In the genomic region with DNA sequence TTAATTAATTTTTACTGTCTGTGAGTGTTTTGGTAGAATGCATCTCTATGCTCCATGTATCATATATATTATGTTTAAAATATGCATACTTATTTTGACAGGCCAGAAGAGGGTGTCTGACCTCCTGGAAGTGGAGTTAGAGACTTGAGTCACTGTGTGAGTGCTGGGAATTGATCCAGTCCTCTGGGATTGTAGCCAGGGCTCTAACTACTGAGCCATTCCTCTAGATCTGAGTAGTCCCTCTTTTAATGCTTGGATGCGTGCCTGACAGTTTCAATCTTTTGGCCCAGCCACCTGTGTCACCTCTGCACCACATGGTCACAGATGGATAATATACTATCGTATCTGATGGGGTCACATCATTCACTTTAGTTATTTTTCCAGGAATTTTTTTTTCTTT, we compare ENCODE assay signal across 20 mouse cellular contexts.
"Had no signal": no experiment of that assay in that cellular context is flagged by ENCODE, and none has a peak within 500 bp of the region (broad histone marks: within the 10 kb centered on the region; RNA-seq: fewer than 3 reads in every experiment).

No protein-coding gene starts in this region.

- H3K4me3 ChIP-seq: layer of hippocampus, adult 2 months; limb, embryonic 10.5 days; limb, embryonic 13.5 days; lung, embryonic 15.5 days; midbrain, embryonic 12.5 days; myocyte had no signal

- DNase-seq: kidney, adult 2 months; kidney, postnatal 25 days; layer of hippocampus, adult 9-11 months; liver; liver, postnatal 0 days; lung, postnatal 10 days; lung, postnatal 4 days; thymus, adult 2 months; thymus, postnatal 14 days; thymus, postnatal 4 days had no signal

- H3K27me3 ChIP-seq: limb, embryonic 13.5 days; lung, embryonic 15.5 days; midbrain, embryonic 12.5 days had no signal

- H3K27ac ChIP-seq: kidney, postnatal 0 days; layer of hippocampus, adult 2 months; limb, embryonic 10.5 days; limb, embryonic 13.5 days; liver, embryonic 14.5 days; lung, embryonic 15.5 days; midbrain, embryonic 12.5 days; stomach, postnatal 0 days had no signal

- H3K4me1 ChIP-seq: limb, embryonic 10.5 days; limb, embryonic 13.5 days; lung, embryonic 15.5 days; midbrain, embryonic 12.5 days had no signal

- H3K9me3 ChIP-seq: limb, embryonic 10.5 days; limb, embryonic 13.5 days; lung, embryonic 15.5 days; midbrain, embryonic 12.5 days had no signal

- H3K9ac ChIP-seq: limb, embryonic 13.5 days; liver, embryonic 14.5 days; liver, postnatal 0 days; lung, embryonic 15.5 days; midbrain, embryonic 12.5 days had no signal

- H3K4me2 ChIP-seq: limb, embryonic 13.5 days; lung, embryonic 15.5 days; midbrain, embryonic 12.5 days had no signal

- H3K36me3 ChIP-seq: limb, embryonic 10.5 days; limb, embryonic 13.5 days; lung, embryonic 15.5 days; midbrain, embryonic 12.5 days had no signal

- ATAC-seq: liver, postnatal 0 days; midbrain, embryonic 16.5 days had no signal
